Mouse (Mus musculus): ENCODE measurements at regions not wholly inside any gene's neighbourhood (a gene's known extent, or its start where the extent isn't known, plus 50 kb on each side); places are given as distances from the start of the nearest gene placed in this dataset.
A peak's percentile ranks its signal among the peaks of the same experiment; 100 is the strongest.
"Not testable (repeated sequence)": the region's sequence is repeated elsewhere in the genome, so short reads cannot be mapped to it uniquely, and the experiment has no call there.

GRCm38 (mm10) chr19:19347017-19347416 is 236.0 kb upstream of the Rorb start:
- DNase-seq (ENCODE audit: low read depth, low spot score) = peak; percentile 44

GRCm38 (mm10) chr19:19344426-19344811 is 233.4 kb upstream of the Rorb start:
- DNase-seq (ENCODE audit: low read depth, low spot score) = no peak

GRCm38 (mm10) chr19:19343702-19344425 is 232.9 kb upstream of the Rorb start:
- DNase-seq (ENCODE audit: low read depth, low spot score) = peak; percentile 69

DNA sequence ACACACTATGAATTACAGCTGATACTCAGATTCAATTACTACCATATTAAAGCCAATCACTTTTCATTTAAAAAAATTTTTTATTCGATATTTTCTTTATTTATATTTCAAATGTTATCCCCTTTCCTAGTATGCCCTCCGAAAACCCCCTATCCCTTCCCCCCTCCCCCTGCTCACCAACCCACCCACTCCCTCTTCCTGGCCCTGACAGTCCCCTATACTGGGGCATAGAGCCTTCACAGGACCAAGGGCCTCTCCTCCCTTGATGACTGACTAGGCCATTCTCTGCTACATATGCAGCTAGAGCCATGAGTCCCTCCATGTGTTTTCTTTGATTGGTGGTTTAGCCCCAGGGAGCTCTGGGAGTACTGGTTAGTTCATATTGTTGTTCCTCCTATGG is 196.1 kb upstream of the Rorb start:
- DNase-seq (ENCODE audit: low read depth, low spot score) = not testable (repeated sequence)

DNA sequence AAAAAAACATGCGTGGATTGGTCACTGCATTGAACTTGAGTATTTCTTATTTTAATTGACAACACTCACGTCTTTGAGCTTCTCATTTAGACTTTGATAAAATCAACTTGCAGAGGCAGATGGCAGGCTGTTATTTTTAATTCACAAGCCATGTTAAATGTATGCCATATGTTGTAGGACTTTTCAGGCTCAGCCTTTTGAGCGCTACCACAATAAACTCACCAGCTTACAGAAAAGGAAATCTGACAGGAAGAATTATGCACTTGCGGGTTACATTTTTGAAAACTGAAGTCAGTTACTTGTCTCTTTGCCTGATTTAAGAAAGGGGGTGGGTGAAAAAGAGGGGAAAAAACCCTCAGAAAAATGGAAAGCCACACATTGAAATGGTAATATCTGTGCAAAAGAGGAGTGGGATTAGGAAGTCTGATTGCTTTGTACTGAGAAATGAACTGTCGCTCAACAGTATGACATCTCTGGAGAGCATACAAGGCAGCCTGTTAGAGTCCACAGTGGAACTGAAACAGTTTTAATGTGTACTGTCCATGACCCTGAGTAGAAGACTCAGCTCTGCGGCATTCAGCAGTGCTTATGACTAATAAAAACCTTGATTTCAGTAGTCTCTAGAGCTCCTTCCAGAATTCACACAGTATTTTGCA is 195.6 kb upstream of the Rorb start:
- DNase-seq (ENCODE audit: low read depth, low spot score) = peak; percentile 69

GRCm38 (mm10) chr19:19285864-19286263 is 174.9 kb upstream of the Rorb start:
- not testable (repeated sequence) for DNase-seq (ENCODE audit: low read depth, low spot score)

DNA sequence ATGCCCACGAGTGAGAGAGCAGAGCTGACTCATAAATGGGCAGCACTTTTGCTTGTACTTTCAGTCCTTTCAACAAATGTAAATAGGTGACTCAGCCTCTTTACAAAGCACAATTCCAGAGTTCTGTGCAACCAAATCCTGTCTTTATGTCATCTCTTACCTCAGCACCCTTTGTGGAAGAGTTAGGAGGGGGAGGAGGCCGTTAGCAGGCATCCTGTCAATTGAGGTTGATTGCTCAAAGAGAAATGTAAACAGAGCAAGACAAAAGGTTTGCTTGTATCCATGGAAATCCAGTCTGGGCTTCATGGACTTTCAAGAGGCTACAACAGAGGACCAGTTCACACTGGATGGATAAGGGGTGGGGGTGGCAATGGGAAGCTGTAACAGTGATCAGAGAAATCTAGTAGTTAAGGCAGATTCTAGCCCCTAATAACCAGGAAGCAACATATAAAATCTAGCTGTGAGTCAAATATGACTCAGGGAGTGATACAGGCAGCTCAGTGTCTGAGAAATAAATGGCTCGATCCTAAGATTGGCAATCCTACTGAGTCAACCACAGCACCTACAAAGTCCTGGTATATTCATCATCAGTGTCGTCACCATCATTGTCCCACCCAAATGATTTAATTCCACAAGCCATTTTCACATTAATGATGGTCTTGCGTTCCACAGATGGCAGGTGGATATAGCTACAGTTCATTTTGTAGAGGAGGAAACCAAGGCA is 136.0 kb upstream of the Rorb start:
- DNase-seq (ENCODE audit: low read depth, low spot score) = peak; percentile 57

GRCm38 (mm10) chr19:19229305-19229994 is 118.5 kb upstream of the Rorb start:
- no peak for DNase-seq (ENCODE audit: low read depth, low spot score)

GRCm38 (mm10) chr19:19220826-19221225 is 109.8 kb upstream of the Rorb start:
- DNase-seq (ENCODE audit: low read depth, low spot score) = peak; percentile 4

DNA sequence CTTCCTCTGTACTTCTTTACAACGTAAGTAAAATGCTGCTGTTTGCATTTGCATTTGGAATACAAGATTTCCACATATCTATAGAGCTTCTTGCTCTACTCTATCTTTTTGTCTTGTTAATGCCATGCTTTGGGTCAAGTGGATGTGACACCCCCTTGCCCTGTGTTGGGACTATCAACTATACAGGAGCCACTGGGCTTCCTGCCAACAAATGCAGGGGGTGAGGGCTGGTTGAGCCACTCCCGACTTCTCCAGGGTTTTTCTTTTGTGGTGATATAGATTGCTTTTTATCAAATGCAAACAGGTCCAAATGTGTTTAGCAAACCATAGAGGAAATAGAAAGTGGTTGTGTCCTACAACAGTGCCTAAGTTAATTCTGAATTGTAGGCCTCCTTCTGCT is 108.4 kb upstream of the Rorb start:
- DNase-seq (ENCODE audit: low read depth, low spot score) = no peak

GRCm38 (mm10) chr19:19218700-19219099 is 107.7 kb upstream of the Rorb start:
- peak; percentile 8 for DNase-seq (ENCODE audit: low read depth, low spot score)

DNA sequence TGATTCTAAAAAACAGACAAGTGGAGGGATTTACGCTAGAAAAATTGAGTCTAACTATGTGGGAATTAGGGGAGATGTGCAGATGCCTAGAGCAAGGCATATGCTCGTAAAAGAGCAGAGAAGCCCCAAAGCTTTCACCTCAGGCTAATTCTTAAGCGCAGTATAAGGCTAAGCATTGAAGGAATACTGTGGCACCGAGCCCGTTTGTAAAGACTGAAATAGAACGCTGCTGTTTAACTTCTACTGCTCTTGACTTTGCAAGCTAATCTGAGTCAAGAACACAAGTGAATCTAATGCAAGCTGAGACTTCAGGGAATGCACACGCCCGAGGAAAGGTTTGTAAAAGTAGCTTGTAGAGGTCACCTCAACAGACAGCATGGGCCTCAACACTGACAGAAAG is 88.5 kb upstream of the Rorb start:
- peak; percentile 25 for DNase-seq (ENCODE audit: low read depth, low spot score)

DNA sequence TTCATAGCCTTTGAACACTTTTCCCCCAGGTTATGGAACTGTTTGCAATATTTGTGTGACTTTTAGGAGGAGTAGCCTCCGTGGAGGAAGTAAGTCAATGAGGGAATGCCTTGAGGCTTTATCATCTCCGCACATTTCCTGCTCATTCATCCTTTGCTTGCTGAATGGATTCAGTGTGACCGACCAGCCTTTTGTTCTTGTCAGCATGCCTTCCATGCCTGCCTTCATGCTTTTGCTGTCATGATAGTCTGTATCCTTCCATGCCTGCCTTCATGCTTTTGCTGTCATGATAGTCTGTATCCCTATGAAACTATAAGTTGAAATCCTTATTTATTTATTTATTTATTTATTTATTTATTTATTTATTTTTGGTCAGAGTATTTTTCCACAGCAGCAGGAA is 87.8 kb upstream of the Rorb start:
- no peak for DNase-seq (ENCODE audit: low read depth, low spot score)

DNA sequence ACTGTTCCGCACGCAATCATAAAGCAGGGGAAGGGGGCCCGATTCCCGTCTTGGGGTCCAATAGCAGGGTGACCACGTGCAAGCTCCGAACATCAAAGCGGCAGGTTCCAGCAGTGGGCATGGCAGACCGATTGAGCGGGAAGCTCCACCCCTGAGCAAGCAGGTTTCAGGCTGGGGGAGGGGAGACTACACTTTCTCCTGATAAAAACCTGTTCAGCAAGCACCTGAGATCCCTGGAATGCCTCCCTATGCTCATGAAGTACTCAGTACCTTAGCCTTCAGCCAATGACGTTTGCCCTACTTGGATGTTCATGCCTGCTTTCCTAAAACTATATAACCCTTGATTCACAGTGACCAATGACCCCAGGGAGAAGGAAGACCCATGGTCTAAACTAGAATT is 83.7 kb upstream of the Rorb start:
- no peak for DNase-seq (ENCODE audit: low read depth, low spot score)

DNA sequence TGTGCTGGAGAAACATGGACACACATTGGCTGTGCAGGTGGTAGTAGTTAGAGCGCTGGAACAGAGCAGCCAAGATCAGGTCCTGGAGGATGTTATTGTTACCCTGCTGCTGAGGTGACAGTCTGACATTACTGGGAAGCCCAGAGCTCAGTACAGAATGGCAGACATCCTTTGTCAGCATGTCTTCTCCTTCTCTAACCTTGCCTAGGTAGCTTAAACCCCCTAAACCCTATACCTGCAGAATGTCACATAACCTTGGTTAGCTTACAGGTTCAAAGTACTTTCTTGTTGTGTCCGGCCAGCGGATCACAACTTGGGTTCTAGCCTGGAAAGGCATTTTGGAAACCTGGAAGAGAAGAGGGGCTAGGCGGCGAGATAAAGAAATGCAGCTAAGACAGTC is 83.3 kb upstream of the Rorb start:
- no peak for DNase-seq (ENCODE audit: low read depth, low spot score)

GRCm38 (mm10) chr19:19172767-19173166 is 61.8 kb upstream of the Rorb start:
- DNase-seq (ENCODE audit: low read depth, low spot score) = no peak

GRCm38 (mm10) chr19:19170807-19171206 is 59.8 kb upstream of the Rorb start:
- no peak for DNase-seq (ENCODE audit: low read depth, low spot score)
